Mouse (Mus musculus) bone marrow macrophage, adult 2 months (primary cell): ENCODE data around the gene 1600002K03Rik.

Experiments used
- CTCF ChIP-seq: IDR thresholded peaks from 2 replicates; pipeline ENCODE4 v1.5.1; 2012; ENCODE audit warnings: low read depth, mild to moderate bottlenecking, low read length, moderate library complexity
- POLR2A ChIP-seq: IDR thresholded peaks from 2 replicates; pipeline ENCODE4 v1.6.1; 2012; ENCODE audit warnings: mild to moderate bottlenecking, low read depth, low read length, borderline replicate concordance

DNA sequence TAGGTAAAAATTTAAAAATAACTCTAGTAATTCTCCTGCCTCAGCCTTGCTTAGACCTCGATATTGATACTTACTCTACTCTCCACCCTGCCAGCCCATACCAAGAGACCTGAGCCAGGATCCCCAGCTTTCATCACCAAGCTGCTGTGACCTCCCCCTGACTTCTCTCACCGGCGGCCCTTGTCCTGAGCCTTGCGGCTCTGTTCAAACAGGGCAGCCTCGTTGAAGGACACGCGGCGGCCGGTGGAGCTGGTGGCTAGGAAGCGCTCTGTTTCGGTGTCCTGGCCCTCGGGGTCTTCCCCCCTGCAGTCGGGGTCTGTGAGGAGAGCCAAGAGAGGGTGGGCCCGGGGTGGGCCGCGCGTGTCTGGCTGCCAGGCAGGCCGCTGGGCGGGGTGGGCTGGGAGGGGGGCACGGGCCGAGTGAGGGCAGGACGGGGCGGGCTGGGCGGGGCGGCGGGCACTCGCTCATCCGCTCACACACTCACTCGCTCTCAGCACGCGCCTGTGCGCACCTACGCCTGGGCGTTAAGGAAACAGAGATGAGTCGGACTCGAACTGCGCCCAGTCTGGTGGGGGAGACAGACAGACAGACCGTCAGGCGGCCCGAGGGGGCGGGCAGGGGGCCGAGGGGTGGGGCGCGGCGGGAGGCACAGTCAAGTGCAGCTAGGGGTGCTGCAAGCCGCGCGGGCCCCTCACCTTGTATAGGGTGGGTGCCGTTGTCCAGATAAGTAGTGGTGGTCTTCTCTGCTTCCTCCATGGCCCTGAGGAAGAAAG, 36.4 kb upstream of the 1600002K03Rik start:
- TF ChIP-seq POLR2A = no peak
- TF ChIP-seq CTCF = no peak
